Comparison of ENCODE assay signal across 11 mouse cellular contexts in the genomic region with DNA sequence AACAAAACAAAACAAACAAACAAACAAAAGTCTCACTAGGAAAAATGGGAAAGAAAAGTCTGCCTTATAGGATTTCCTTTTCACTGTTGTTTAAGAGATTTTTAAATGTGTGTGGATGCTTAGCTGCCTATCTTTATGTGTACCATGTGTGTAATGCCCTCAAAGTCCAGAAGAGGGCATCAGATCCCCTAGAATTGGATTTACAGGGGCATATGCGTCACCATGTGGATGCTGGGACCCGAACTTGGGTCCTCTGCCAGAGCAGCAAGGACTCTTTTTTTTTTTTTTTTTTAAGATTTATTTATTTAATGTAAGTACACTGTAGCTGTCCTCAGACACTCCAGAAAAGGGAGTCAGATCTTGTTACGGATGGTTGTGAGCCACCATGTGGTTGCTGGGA. TPM values are rescaled to one million over a fixed set of nuclear protein-coding genes. Genes with fewer than 3 reads are reported as not detected.
DNase-seq lines count a peak whose midpoint lies in the region; TF ChIP-seq lines count a peak whose summit lies in the region.
"Had no signal": no experiment of that assay in that cellular context is flagged by ENCODE, and none has a peak within 500 bp of the region (broad histone marks: within the 10 kb centered on the region; RNA-seq: fewer than 3 reads in every experiment).

No protein-coding gene starts in this region.

- no peak for TF ChIP-seq POLR2A in brain, embryonic 14.5 days (IDR thresholded peaks at IDR 0.05; ENCODE audit: borderline replicate concordance, extremely low read depth, insufficient read depth, insufficient read length, poor library complexity, severe bottlenecking)

- TF ChIP-seq CTCF in brain, embryonic 14.5 days (IDR thresholded peaks at IDR 0.05; ENCODE audit: borderline replicate concordance, extremely low read depth, insufficient read depth, insufficient read length), result peak; percentile 19; the same call in 1 of the 2 replicates

- peak; percentile 29 for DNase-seq in adrenal gland, postnatal 14 days
- no peak for DNase-seq in adrenal gland, adult 8-10 months
- peak; percentile 42 for DNase-seq in kidney, adult 9 months
- no peak for DNase-seq in kidney, adult 18-20 months
- DNase-seq in B cell, adult 2 months, result peak; percentile 53 to 57
- DNase-seq in brain, embryonic 14.5 days (ENCODE audit: low read depth), result no peak
- no peak for DNase-seq in yolk sac, embryonic 10.5 days (ENCODE audit: low spot score)
- no peak for DNase-seq in frontal cortex, postnatal 10 days (ENCODE audit: low spot score in 2 of 2)
- DNase-seq: kidney, adult 2 months; midbrain, embryonic 14.5 days had no signal

RNA-seq across cellular contexts. Expression of a gene that starts 1.4 kb away (rescaled TPM):
- 43.5 and 46.0 TPM in 2 replicates for total RNA-seq in adrenal gland, postnatal 14 days (2021)
- 10 to 100 TPM; 31.1 to 42.8 (median 35.9) TPM for total RNA-seq in adrenal gland, adult 8-10 months (2022)
- 25.4 and 26.1 TPM in 2 replicates for polyA plus RNA-seq in brain, embryonic 14.5 days (2012; rRNA removed)

RNA-seq across cellular contexts. Expression of a gene that starts 33.7 kb away (rescaled TPM):
- total RNA-seq in adrenal gland, postnatal 14 days (2021), result 73.2 and 74.2 TPM in 2 replicates
- total RNA-seq in adrenal gland, adult 8-10 months (2022), result 100 to 1,000 TPM in 2 of 4 experiments, 10 to 100 TPM in 2; 79.8 to 128 (median 106) TPM
- 96.2 and 124 TPM in 2 replicates for polyA plus RNA-seq in brain, embryonic 14.5 days (2012; rRNA removed)

RNA-seq across cellular contexts. Expression of a gene that starts 37.8 kb away (rescaled TPM):
- 2.8 and 3.3 TPM in 2 replicates for total RNA-seq in adrenal gland, postnatal 14 days (2021)
- total RNA-seq in adrenal gland, adult 8-10 months (2022), result 1 to 10 TPM in 3 of 4 experiments, under 1 TPM in 1; 0.96 to 6.4 (median 4.0) TPM
- polyA plus RNA-seq in brain, embryonic 14.5 days (2012; rRNA removed), result 0.26 and 0.41 TPM in 2 replicates
- polyA plus RNA-seq: liver, embryonic 15.5 days had no signal

RNA-seq across cellular contexts. Expression of a gene that starts 48.2 kb away (rescaled TPM):
- total RNA-seq in adrenal gland, postnatal 14 days (2021), result 18.3 TPM in 2 replicates
- 10 to 100 TPM; 22.2 to 28.3 (median 24.9) TPM for total RNA-seq in adrenal gland, adult 8-10 months (2022)
- 31.2 and 37.1 TPM in 2 replicates for polyA plus RNA-seq in brain, embryonic 14.5 days (2012; rRNA removed)

Comparison
In these comparisons a context has a peak if more than half of its experiments do, and no peak if none do; other contexts are left out.
1. DNase-seq: peak in adrenal gland, postnatal 14 days (single experiment), kidney, adult 9 months (single experiment) and B cell, adult 2 months (2 of 2); none in adrenal gland, adult 8-10 months (single experiment), kidney, adult 18-20 months (single experiment), brain, embryonic 14.5 days (single experiment), yolk sac, embryonic 10.5 days (single experiment) and frontal cortex, postnatal 10 days (0 of 2).